Mouse (Mus musculus): ENCODE measurements at regions not wholly inside any gene's neighbourhood (a gene's known extent, or its start where the extent isn't known, plus 50 kb on each side); places are given as distances from the start of the nearest gene placed in this dataset.

GRCm38 (mm10) chr5:64709146-64709545 is 94.0 kb upstream of the Klf3 start:
- no peak overlapping the region for H3K4me3 ChIP-seq (ENCODE audit: control insufficient read depth in 1 of 2, insufficient read depth in 1 of 2, low read depth in 2 of 2, low read length in 2 of 2)
- peaks cover 1 to 3% of the 10 kb centered on the region in 2 experiments; a peak in 2 of 4 replicates for H3K4me1 ChIP-seq (ENCODE audit: control insufficient read depth in 1 of 2, insufficient read depth in 2 of 2, low read length in 2 of 2)
- peaks cover 0 to 3% of the 10 kb centered on the region in 2 experiments; a peak in 1 of 4 replicates for H3K36me3 ChIP-seq (ENCODE audit: control insufficient read depth in 1 of 2, insufficient read depth in 2 of 2, low read length in 2 of 2)
- no peak for DNase-seq (ENCODE audit: low read depth, low spot score)
- no peaks in the 10 kb centered on the region for H3K79me2 ChIP-seq (ENCODE audit: control insufficient read depth, insufficient read depth, low read length, poor library complexity)
- no peak overlapping the region for H3K27ac ChIP-seq (ENCODE audit: control insufficient read depth, low read depth, low read length)
- TF ChIP-seq BHLHE40 (IDR thresholded peaks at IDR 0.05; ENCODE audit: borderline replicate concordance, low read depth, low read length) (no peak), CHD2 (IDR thresholded peaks at IDR 0.05; ENCODE audit: low read length) (no peak), MYC (IDR thresholded peaks at IDR 0.05; ENCODE audit: low read depth, low read length) (no peak), POLR2AphosphoS5 (IDR thresholded peaks at IDR 0.05; ENCODE audit: borderline replicate concordance, low read depth, low read length) (no peak), EP300 (IDR thresholded peaks at IDR 0.05; ENCODE audit: low read depth in 1 of 2, low read length in 2 of 2) (no peak), TAL1 (IDR thresholded peaks at IDR 0.05; ENCODE audit: low read length) (no peak), KAT2A (conservative IDR thresholded peaks at IDR 0.05; ENCODE audit: low read depth, low read length) (no peak), JUND (IDR thresholded peaks at IDR 0.05; ENCODE audit: low read depth, low read length) (no peak)
- H3K9me3 ChIP-seq (replicated peaks; ENCODE audit: insufficient read depth, low read length): no peaks in the 10 kb centered on the region
- no peaks in the 10 kb centered on the region for H3K27me3 ChIP-seq (ENCODE audit: control insufficient read depth in 1 of 2, insufficient read depth in 2 of 2, low read length in 2 of 2)
- H3K9ac ChIP-seq (ENCODE audit: control insufficient read depth, low read depth, low read length, poor library complexity, severe bottlenecking): no peak overlapping the region

- H3K9ac ChIP-seq (ENCODE audit: control insufficient read depth, low read depth, low read length, poor library complexity, severe bottlenecking): no peak overlapping the region
- peaks cover 7 to 10% of the 10 kb centered on the region in 2 experiments; a peak in 3 of 4 replicates for H3K4me1 ChIP-seq (ENCODE audit: control insufficient read depth in 1 of 2, insufficient read depth in 2 of 2, low read length in 2 of 2)
- no peak overlapping the region for H3K4me3 ChIP-seq (ENCODE audit: control insufficient read depth in 1 of 2, insufficient read depth in 1 of 2, low read depth in 2 of 2, low read length in 2 of 2)
- H3K9me3 ChIP-seq (replicated peaks; ENCODE audit: insufficient read depth, low read length): no peaks in the 10 kb centered on the region
- H3K36me3 ChIP-seq (ENCODE audit: control insufficient read depth in 1 of 2, insufficient read depth in 2 of 2, low read length in 2 of 2): peaks cover 0 to 7% of the 10 kb centered on the region in 2 experiments; a peak in 2 of 4 replicates
- H3K27ac ChIP-seq (ENCODE audit: control insufficient read depth, low read depth, low read length): no peak overlapping the region
- H3K79me2 ChIP-seq (ENCODE audit: control insufficient read depth, insufficient read depth, low read length, poor library complexity): no peaks in the 10 kb centered on the region
- no peak for DNase-seq (ENCODE audit: low read depth, low spot score)
- TF ChIP-seq UBTF (IDR thresholded peaks at IDR 0.05; ENCODE audit: borderline replicate concordance, insufficient read depth, low read depth, low read length) (no peak), MYC (IDR thresholded peaks at IDR 0.05; ENCODE audit: low read depth, low read length) (no peak), MAX (IDR thresholded peaks at IDR 0.05; ENCODE audit: low read length) (no peak), BHLHE40 (IDR thresholded peaks at IDR 0.05; ENCODE audit: borderline replicate concordance, low read depth, low read length) (no peak), NRF1 (IDR thresholded peaks at IDR 0.05; ENCODE audit: insufficient read depth, low read depth, low read length, poor library complexity, severe bottlenecking) (no peak), POLR2AphosphoS5 (IDR thresholded peaks at IDR 0.05; ENCODE audit: borderline replicate concordance, low read depth, low read length) (no peak), ETS1 (IDR thresholded peaks at IDR 0.05; ENCODE audit: low read depth, low read length) (no peak), POLR2A (IDR thresholded peaks at IDR 0.05; ENCODE audit: control insufficient read depth in 1 of 2, insufficient read depth in 1 of 2, low read depth in 1 of 2, low read length in 2 of 2, poor library complexity in 1 of 2) (no peak), JUND (IDR thresholded peaks at IDR 0.05; ENCODE audit: low read depth, low read length) (no peak), ZKSCAN1 (IDR thresholded peaks at IDR 0.05; ENCODE audit: low read depth, low read length) (no peak), EP300 (IDR thresholded peaks at IDR 0.05; ENCODE audit: low read depth in 1 of 2, low read length in 2 of 2) (no peak), SIN3A (IDR thresholded peaks at IDR 0.05; ENCODE audit: low read length) (no peak), MAZ (IDR thresholded peaks at IDR 0.05; ENCODE audit: low read depth, low read length) (no peak), MAFK (IDR thresholded peaks at IDR 0.05; ENCODE audit: borderline replicate concordance, low read depth, low read length) (no peak), HCFC1 (IDR thresholded peaks at IDR 0.05; ENCODE audit: low read depth, low read length) (no peak), TBP (IDR thresholded peaks at IDR 0.05; ENCODE audit: low read depth, low read length) (no peak)
- no peaks in the 10 kb centered on the region for H3K27me3 ChIP-seq (ENCODE audit: control insufficient read depth in 1 of 2, insufficient read depth in 2 of 2, low read length in 2 of 2)
Measured at GRCm38 (mm10) chr5:64710236-64710635, 93.0 kb upstream of the Klf3 start.

All from MEL (cell line).